Mouse (Mus musculus) gastrocnemius, adult 2 months (tissue): Measurements from ENCODE around the gene Ick. TPM values are rescaled to one million over a fixed set of nuclear protein-coding genes. Genes with fewer than 3 reads are reported as not detected.
"Not testable (repeated sequence)": the region's sequence is repeated elsewhere in the genome, so short reads cannot be mapped to it uniquely, and the experiment has no call there.

Experiments
- DNase-seq: peaks from one replicate; pipeline ENCODE4 v3.0.0; 2022
- H3K27ac ChIP-seq: fragments of 200-600 bp; 2 replicates; pipeline ENCODE4 v1.8.1; 2022; ENCODE audit warnings: mild to moderate bottlenecking
- H3K4me3 ChIP-seq: fragments of 200-600 bp; 2 replicates; pipeline ENCODE4 v1.8.1; 2022; ENCODE audit warnings: mild to moderate bottlenecking, moderate library complexity
- CTCF ChIP-seq: fragments of 200-600 bp; IDR thresholded peaks from 2 replicates; pipeline ENCODE4 v1.8.1; 2022; ENCODE audit warnings: antibody characterized with exemption, mild to moderate bottlenecking, moderate library complexity
- intact Hi-C: fragments of 180-260 bp; cut with DNase I; formaldehyde crosslinking; loops from one replicate; pipeline ENCODE4 v1.15.1; 2025
- long read RNA-seq, 2 experiments: library from polyadenylated mRNA; stranded (forward); transcript quantifications; one replicate each; pipeline ENCODE4 v2.0.0; 2021
- total RNA-seq, 2 experiments: library from RNA; stranded (reverse); gene quantifications; 2 replicates each; pipeline ENCODE4 v1.2.3; 2021

Gene Ick
- total RNA-seq, result 1 to 10 TPM; 5.0 to 6.4 TPM
- long read RNA-seq, experiment 1, full-length matches to known transcripts, result 6 of 8 reads
- long read RNA-seq, experiment 1, partial matches to known transcripts, result 0 of 8 reads
- long read RNA-seq, experiment 1, other reads (novel, unspliced or antisense), result 2 of 8 reads
- long read RNA-seq, experiment 2, full-length matches to known transcripts, result 1 of 2 reads
- long read RNA-seq, experiment 2, partial matches to known transcripts, result 0 of 2 reads
- long read RNA-seq, experiment 2, other reads (novel, unspliced or antisense), result 1 of 2 reads

DNA sequence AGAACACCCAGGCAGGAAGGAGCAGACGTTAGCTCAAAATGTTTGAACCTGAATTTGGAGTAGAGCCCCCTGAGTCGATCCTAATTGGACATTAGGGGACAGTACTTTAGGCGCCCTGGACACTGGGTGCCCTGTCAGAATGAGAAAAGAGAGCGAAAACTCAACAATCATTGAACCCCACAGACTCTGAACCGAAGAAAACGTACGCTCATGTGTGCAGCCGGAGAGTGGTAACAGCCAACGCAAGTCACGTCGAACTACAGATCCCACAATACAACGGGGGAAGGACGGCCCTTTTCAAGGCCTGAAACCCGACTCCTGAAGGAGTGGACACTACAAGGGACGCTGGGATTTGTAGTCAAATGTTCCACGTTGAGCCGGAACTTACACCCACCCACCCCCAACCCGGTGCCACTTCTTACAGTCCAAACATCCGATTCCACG, at the start of gene Ick, which contains the start of gene Fbxo9:
Ick (plus strand) TSS at position 397 of the 444 bp plus-strand sequence.
Fbxo9 (minus strand) TSS at position 270 of the 444 bp plus-strand sequence.
- DNase-seq, result peak; percentile 91
- intact Hi-C loops, result no loop called here
- TF ChIP-seq CTCF, result no peak
- Histone ChIP-seq H3K27ac (peak within 1 kb of the TSS; percentile 99), H3K4me3 (peak within 1 kb of the TSS; percentile 79)

DNA sequence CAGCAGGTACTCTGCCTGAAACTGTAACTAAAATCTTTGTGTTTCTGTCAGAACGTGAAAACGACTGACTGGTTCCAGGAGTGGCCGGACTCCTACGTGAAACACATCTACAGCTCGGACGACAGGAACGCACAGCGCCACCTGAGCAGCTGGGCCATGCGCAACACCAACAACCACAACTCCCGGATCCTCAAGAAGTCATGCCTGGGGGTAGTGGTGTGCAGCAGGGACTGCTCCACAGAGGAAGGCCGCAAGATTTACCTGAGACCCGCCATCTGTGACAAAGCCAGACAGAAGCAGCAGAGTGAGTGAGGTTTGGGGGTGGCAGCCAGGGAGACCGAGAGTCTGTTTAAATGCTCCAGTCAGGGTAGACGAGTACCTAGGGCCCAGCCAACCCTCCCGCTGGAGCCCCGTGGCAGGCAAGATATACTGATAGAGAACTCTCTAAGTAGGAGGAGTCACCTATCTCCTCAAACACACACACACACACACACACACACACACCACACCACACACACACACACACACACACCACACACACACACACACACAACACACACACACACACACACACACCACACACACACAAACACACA, 49.4 kb upstream of the Ick start:
- intact Hi-C loops, result no loop called here
- H3K4me3 ChIP-seq, result no peak overlapping the region
- H3K27ac ChIP-seq, result no peak overlapping the region
- DNase-seq, result no peak
- TF ChIP-seq CTCF, result no peak

DNA sequence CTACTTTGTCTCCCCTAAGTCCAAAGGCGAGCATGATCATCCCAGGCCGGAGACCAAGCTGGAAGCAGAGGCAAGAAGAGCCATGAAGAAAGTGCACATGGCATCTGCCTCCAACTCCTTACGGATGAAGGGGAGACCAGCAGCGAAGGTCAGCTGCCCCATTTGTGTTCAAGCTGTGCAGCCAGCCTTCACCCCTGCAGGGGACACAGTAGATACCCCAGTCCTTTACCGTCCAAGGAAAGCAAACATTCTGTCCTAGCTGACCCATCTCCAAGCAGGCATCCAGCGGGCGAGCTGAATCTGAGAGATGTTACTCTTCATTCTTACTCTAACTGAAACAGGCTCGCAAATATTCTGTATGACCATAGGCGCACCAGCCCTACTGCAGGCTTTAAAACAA, 46.6 kb upstream of the Ick start:
- TF ChIP-seq CTCF, result no peak
- DNase-seq, result no peak
- Histone ChIP-seq H3K27ac (no peak overlapping the region), H3K4me3 (no peak overlapping the region)
- intact Hi-C loops, result no loop called here

DNA sequence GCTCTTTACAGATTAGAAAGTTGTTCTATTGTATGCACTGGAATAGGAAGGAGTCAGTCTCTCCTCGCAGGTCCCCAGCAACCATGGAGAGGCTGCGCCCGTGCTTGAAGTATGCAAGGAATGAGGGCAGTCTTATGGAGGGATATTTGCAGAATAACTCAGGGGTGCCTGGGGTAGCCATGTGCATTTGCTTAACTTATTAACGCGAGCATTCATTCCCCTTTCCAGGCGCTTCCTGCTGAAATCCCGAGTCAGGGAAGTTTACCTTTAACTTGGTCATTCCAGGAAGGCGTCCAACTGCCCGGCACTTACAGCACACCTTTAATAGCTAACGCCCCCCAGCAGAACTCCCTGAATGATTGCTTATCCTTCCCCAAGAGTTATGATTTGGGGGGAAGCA, 44.9 kb upstream of the Ick start:
- no peak overlapping the region for H3K4me3 ChIP-seq
- DNase-seq, result no peak
- no peak overlapping the region for H3K27ac ChIP-seq
- intact Hi-C loops, result no loop called here
- no peak for TF ChIP-seq CTCF

DNA sequence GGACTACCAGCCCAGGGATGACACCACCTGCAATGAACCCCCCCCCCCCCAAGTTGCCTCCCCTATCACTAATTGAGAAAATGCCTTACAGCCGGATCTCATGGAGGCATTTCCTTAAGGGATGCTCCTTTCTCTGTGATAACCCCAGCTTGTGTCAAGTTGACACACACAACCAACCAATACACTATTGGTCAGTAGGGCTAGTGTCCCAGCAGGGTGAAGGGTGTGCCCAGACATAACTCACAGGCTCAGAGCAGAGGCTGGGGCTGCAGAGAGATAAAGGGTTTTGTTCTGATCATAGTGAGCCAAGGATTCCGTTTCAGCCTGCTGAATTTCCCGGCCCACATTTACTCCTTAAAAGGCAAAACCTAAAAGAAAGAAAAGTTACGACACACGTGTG, 38.5 kb upstream of the Ick start:
- TF ChIP-seq CTCF, result no peak
- no peak overlapping the region for H3K4me3 ChIP-seq
- intact Hi-C loops, result no loop called here
- DNase-seq, result no peak
- H3K27ac ChIP-seq, result no peak overlapping the region

DNA sequence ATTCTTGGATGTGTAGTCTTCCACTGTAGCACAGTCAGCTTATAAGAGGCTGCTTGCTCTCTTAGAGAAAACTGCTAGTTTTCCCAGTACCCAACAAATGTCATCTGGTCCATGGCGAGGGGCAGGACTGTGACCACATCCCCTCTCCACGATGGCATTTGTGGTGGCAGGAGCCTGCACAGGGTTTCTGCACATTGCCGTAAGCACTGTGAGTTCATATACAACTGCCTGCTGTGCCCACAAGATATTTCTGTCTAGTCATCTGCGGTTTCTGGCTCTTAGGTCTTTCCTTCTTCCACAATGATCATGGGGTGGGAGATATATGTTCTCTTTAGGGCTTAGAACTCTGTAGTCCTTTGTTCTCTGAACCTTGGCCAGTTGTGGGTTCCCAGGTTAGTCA, 37.4 kb upstream of the Ick start:
- H3K4me3 ChIP-seq, result no peak overlapping the region
- intact Hi-C loops, result no loop called here
- DNase-seq, result no peak
- H3K27ac ChIP-seq, result no peak overlapping the region
- TF ChIP-seq CTCF, result no peak

DNA sequence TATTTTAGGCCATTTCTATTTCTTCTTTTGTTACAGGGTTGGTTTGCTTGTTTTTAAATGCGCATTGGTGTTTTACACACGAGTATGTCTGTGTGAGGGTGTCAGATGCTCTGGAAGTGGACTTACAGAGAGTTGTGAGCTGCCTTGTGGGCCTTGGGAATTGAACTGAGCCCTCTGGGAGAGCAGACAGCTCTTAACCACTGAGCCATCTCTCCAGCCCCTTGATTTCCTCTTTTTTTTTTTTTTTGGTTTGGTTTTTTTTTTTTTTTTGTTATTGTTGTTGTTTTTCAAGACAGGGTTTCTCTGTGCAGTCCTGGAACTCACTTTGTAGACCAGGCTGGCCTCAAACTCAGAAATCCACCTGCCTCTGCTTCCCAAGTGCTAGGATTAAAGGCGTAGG, 35.7 kb upstream of the Ick start:
- H3K27ac ChIP-seq, H3K4me3 ChIP-seq, DNase-seq, intact Hi-C loops: not testable (repeated sequence)

DNA sequence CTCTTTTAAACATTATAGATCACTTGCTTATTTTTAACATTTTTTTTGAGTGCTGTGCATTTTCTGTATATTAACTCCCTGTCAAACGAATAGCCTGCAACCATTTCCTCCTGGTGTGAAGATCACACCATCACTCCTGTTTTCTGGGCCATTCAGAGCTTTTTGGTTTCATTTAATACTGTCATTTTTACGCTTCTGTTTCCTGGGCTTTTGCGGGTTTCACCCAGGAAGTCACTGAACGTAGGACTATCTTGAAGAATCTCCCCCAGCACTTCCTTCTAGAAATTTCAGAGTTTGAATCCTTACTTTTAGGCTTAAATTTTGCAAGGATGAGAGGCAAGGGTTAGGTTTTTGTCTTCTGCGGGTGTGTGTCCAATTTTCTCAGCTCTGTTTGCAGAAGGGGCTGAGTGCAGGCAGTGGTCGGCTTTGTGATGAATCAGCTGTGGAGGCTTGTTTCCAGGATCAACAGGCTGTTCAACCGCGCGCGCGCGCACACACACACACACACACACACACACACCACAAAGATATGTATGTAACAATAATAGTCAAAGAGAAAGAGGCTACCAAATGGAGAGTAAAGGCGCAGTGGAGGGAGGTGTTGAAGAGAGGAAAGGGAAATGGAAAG, 35.2 kb upstream of the Ick start:
- DNase-seq, result no peak
- H3K4me3 ChIP-seq, result no peak overlapping the region
- intact Hi-C loops, result no loop called here
- no peak overlapping the region for H3K27ac ChIP-seq
- TF ChIP-seq CTCF, result no peak

DNA sequence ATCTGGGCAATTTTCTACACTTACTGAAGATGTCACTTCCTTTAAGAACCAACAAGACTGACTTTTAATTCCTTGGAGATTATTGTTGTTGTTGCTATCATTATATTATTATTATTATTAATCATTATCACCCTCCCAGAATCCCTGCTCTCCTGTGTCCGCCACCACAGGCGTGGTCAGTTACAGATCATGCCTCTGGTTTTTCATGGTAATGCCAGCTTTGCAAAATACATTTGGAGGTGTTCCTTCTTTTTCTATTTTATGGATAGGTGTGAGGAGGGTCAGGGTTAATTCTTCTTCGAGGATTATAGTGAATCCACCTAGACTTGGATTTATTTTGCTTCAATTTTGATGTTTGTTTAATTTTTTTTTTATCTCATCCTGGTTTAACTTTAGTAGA, 33.7 kb upstream of the Ick start:
- Histone ChIP-seq H3K4me3 (no peak overlapping the region), H3K27ac (no peak overlapping the region)
- intact Hi-C loops, result no loop called here
- DNase-seq, result no peak
- TF ChIP-seq CTCF, result no peak

DNA sequence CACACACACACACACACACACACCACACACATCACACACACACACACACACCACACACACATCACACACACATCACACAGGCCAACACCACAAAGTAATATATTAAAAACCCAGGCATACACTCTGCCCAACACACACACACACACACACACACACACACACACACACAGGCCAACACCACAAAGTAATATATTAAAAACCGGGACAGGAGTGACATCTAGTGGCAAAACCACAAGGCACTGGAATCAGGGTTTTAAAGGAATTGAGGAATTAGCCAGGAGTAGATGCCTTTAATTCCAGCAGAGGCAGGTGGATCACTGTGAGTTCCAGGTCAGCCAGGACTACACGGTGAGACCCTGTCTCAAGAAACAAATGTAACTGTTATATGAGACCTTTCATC, 30.8 kb upstream of the Ick start:
- H3K27ac ChIP-seq, result no peak overlapping the region
- no peak for DNase-seq
- intact Hi-C loops, result no loop called here
- H3K4me3 ChIP-seq, result no peak overlapping the region
- TF ChIP-seq CTCF, result peak; percentile 28; the same call in 1 of the 2 replicates

DNA sequence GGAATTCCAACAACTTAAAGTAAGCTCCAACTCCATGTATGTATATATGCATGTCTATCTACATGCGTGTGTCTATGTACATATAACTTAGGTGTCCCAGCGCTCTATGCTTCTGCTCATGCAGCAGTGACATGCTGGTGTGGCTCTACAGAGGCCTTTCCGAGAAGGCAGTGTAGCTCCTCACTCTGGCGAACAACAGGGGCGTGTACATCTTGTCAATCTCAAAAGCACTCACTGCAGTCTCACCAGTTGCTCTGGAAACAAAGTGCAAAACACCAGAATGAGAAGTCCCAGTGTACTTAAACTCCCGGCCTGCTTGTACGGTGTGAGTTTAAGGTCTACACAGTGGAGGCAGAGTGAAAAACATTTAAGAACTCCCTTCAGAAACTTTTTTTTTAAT, 27.2 kb upstream of the Ick start:
- TF ChIP-seq CTCF, result no peak
- intact Hi-C loops, result no loop called here
- Histone ChIP-seq H3K4me3 (no peak overlapping the region), H3K27ac (no peak overlapping the region)
- no peak for DNase-seq

DNA sequence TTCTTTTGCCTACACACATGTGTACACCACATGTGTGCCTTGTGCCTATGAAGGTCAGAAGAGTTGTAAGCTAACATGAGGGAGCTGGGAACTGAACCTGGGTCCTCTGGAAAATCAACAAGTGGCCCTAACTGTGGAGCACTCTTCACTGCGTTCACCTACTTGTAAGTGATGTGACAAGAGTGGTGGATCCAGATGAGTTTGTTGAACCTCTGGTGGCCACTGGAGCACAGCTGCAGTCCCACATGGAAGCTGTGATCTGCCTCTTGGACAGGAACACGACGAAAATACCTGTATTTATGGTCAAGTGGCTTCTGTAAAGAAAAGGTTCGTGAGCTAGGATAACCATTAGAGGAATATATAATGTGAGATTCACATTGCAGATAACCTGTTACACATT, 24.7 kb upstream of the Ick start:
- DNase-seq, result no peak
- intact Hi-C loops, result no loop called here
- Histone ChIP-seq H3K27ac (no peak overlapping the region), H3K4me3 (no peak overlapping the region)
- TF ChIP-seq CTCF, result no peak

DNA sequence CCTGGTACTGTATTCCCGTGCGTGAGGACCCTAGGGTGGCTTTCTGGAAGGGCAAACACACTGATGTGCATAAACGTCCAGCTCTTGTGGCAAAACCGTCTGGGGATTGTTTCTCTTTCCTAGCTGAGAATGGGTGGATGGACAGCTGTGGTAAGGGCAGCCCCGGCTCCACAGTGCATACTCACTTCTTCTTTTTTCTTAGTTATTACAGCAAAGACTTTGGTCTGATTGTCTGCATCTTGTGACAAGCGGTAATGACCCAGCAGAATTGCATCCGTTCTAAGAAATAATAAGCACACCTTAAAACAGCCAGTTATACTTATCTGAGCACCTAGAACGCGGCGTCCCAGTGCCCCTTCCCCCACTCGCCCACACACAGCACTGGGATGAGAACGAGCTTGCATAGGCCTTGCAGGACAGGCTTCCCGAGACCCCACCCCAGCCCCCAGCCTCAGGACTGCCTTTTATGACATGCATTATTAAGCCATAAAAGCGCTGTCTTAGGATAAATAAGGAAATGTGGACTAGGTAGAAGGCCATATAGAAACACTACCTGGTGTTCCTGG, 23.2 kb upstream of the Ick start:
- TF ChIP-seq CTCF, result no peak
- intact Hi-C loops, result no loop called here
- Histone ChIP-seq H3K4me3 (no peak overlapping the region), H3K27ac (no peak overlapping the region)
- DNase-seq, result no peak

DNA sequence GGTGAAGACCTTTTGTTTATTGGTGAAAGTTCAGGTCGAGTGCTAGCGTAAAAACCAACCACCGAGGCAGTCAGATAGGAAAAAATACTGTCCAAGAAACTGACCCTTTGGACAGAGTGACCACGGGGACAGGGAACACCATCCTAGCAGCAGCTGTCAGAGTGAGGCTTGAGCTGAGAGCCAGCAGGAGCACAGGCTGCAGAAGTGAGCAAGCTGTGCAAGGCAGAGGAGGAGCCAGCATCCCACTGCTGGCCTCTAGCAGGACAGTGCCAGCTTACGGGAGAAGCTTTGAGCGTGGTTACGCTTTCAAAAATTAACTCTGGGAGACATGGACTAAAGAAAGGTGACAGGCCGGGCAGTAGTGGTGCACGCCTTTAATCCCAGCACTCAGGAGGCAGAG, 21.2 kb upstream of the Ick start:
- H3K4me3 ChIP-seq, result no peak overlapping the region
- TF ChIP-seq CTCF, result no peak
- DNase-seq, result peak; percentile 41
- intact Hi-C loops, result no loop called here
- no peak overlapping the region for H3K27ac ChIP-seq
